ENCODE assay signal across 8 mouse cellular contexts in the genomic region with DNA sequence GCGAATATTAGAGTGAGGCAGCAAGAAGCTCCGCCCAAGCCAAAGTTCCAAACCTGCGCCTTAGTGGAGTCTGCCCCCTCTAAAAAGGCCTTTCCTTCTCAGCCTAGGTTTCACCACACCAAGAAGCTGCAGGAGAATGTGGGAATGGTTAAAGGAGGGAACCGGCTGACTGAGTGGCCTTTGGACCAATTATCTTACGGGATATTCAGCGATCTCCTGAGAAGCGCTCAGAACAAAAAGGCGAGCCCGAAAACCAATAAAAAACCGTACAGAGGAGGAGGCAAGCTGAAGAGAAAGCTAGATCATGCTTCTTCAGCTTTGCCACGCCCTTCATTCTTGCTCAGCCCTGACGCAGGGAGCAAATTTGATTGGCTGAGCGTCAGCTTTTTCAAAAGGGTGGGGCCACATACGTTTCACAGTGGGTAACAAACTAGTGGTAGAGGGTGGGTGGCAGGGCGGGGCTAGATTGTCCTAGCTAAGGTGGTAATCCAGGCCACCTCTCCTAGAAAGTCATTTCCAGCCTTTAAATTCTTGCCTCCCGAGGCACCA. TPM values are rescaled to one million over a fixed set of nuclear protein-coding genes. Genes with fewer than 3 reads are reported as not detected.
DNase-seq lines count a peak whose midpoint lies in the region; ATAC-seq and TF ChIP-seq lines count a peak whose summit lies in the region.

TSS of gene Cdk16 (plus strand) at position 436 of the 549 bp plus-strand sequence.

- 39% methylated on average over 16 of the region's 16 CpGs for WGBS in forebrain, embryonic 14.5 days
- WGBS in lung, embryonic 15.5 days = 17% methylated on average over 16 of the region's 16 CpGs

- peaks cover 9% of the 10 kb centered on the region for H3K36me3 ChIP-seq in ES-E14 (ENCODE audit: control insufficient read depth, insufficient read depth, low read length, poor library complexity, severe bottlenecking)
- H3K36me3 ChIP-seq in forebrain, embryonic 14.5 days (ENCODE audit: control insufficient read depth, insufficient read depth, low read length) = peaks cover 13% of the 10 kb centered on the region
- peaks cover 4% of the 10 kb centered on the region for H3K36me3 ChIP-seq in lung, embryonic 15.5 days

- H3K9me3 ChIP-seq in ES-E14 (ENCODE audit: control insufficient read depth, insufficient read depth, low read depth, low read length) = no peaks in the 10 kb centered on the region
- H3K9me3 ChIP-seq in forebrain, embryonic 14.5 days (replicated peaks; ENCODE audit: control insufficient read depth, low read length) = no peaks in the 10 kb centered on the region
- no peaks in the 10 kb centered on the region for H3K9me3 ChIP-seq in lung, embryonic 15.5 days

- in situ Hi-C loops in ES-E14 (cut with MboI; ENCODE audit: low sequenced_read_pairs in 2 of 2, unreplicated experiment in 2 of 2) = no loop called here

- ATAC-seq in forebrain, embryonic 14.5 days = peak; percentile 94
- peak; percentile 96 for ATAC-seq in lung, embryonic 15.5 days (ENCODE audit: borderline replicate concordance, extremely low read depth, low FRiP score, low TSS enrichment)

- intact Hi-C loops in heart, postnatal 14 days (cut with DNase I) = loop anchor here (2.0 kb wide), 1 partner anchor 17 kb away; no protein-coding TSS in a partner anchor

- peak within 1 kb of the TSS; percentile 63 for H3K4me2 ChIP-seq in forebrain, embryonic 14.5 days (ENCODE audit: low read length)
- H3K4me2 ChIP-seq in lung, embryonic 15.5 days = peak within 1 kb of the TSS; percentile 71

- H3K27ac ChIP-seq in ES-E14 (ENCODE audit: insufficient read depth, low read depth, low read length, poor library complexity, severe bottlenecking) = peak within 1 kb of the TSS; percentile 93
- H3K27ac ChIP-seq in forebrain, embryonic 14.5 days (ENCODE audit: low read depth, low read length) = peak within 1 kb of the TSS; percentile 96
- H3K27ac ChIP-seq in lung, embryonic 15.5 days = peak within 1 kb of the TSS; percentile 98

- DNase-seq in ES-E14 (ENCODE audit: low read depth, low spot score) = peak; percentile 63
- DNase-seq in cerebellum, adult 11 months = peak; percentile 80
- peak; percentile 97 for DNase-seq in forebrain, embryonic 14.5 days (ENCODE audit: low spot score)
- DNase-seq in heart, postnatal 14 days = peak; percentile 78 to 85
- DNase-seq in layer of hippocampus, adult 8-10 months (ENCODE audit: low spot score in 2 of 2) = peak; percentile 81 to 90
- peak; percentile 89 for DNase-seq in ovary, adult 18-20 months (ENCODE audit: low spot score)
- DNase-seq in thymus, postnatal 0 days (ENCODE audit: low spot score) = peak; percentile 91

- H3K27me3 ChIP-seq in forebrain, embryonic 14.5 days (replicated peaks; ENCODE audit: control insufficient read depth, insufficient read depth, low read length) = no peaks in the 10 kb centered on the region
- no peaks in the 10 kb centered on the region for H3K27me3 ChIP-seq in lung, embryonic 15.5 days

- H3K4me1 ChIP-seq in ES-E14 (ENCODE audit: control insufficient read depth in 2 of 2, insufficient read depth in 2 of 2, low read length in 2 of 2, poor library complexity in 1 of 2) = 0 out of 4 replicates have a peak, but pooled peaks cover 0 to 2% of the 10 kb centered on the region in 2 experiments
- 0 out of 2 replicates have a peak, but pooled peaks cover 6% of the 10 kb centered on the region for H3K4me1 ChIP-seq in forebrain, embryonic 14.5 days (ENCODE audit: control insufficient read depth, insufficient read depth, low read length)
- H3K4me1 ChIP-seq in lung, embryonic 15.5 days = peaks cover 8% of the 10 kb centered on the region; the same call in 1 of the 2 replicates

- H3K4me3 ChIP-seq in ES-E14 (ENCODE audit: insufficient read depth in 1 of 2, low read depth in 1 of 2, low read length in 2 of 2, poor library complexity in 1 of 2, severe bottlenecking in 1 of 2) = peak within 1 kb of the TSS; percentile 95 to 98
- H3K4me3 ChIP-seq in forebrain, embryonic 14.5 days (ENCODE audit: low read depth, low read length) = peak within 1 kb of the TSS; percentile 62
- peak within 1 kb of the TSS; percentile 69 for H3K4me3 ChIP-seq in lung, embryonic 15.5 days

- H3K9ac ChIP-seq in ES-E14 (ENCODE audit: insufficient read depth, low read depth, low read length, poor library complexity, severe bottlenecking) = peak within 1 kb of the TSS; percentile 99
- H3K9ac ChIP-seq in forebrain, embryonic 14.5 days (ENCODE audit: low read length) = peak within 1 kb of the TSS; percentile 80
- peak within 1 kb of the TSS; percentile 89 for H3K9ac ChIP-seq in lung, embryonic 15.5 days

TF ChIP-seq in ES-E14, 5 proteins besides CTCF, POLR2A, EP300 and RAD21:
- 0 out of 2 replicates have a peak, but pooled peaks have one; percentile 37 for TF ChIP-seq MAFK (IDR thresholded peaks at IDR 0.05; ENCODE audit: insufficient read depth, low read depth, low read length)
- no peak for TF ChIP-seq ZC3H11A (IDR thresholded peaks at IDR 0.05; ENCODE audit: borderline replicate concordance, low read depth, low read length)

RNA-seq across cellular contexts. Expression of gene Cdk16, which starts in this region (rescaled TPM):
- total RNA-seq in ES-E14 (2012; rRNA removed) = 47.5 and 53.4 TPM in 2 replicates
- 87.2 and 90.7 TPM in 2 replicates for polyA plus RNA-seq in forebrain, embryonic 14.5 days (2014; fragmentation: Nextera tagmentation; extraction: Ambion mirVana)
- total RNA-seq in heart, postnatal 14 days (2021) = 100 to 1,000 TPM; 156 to 185 TPM
- 100 to 1,000 TPM; 185 to 215 (median 189) TPM for total RNA-seq in layer of hippocampus, adult 8-10 months (2022)
- polyA plus RNA-seq in lung, embryonic 15.5 days (2015; fragmentation: Nextera tagmentation; extraction: Ambion mirVana) = 109 and 113 TPM in 2 replicates
- 36.0 and 40.2 TPM in 2 replicates for polyA plus RNA-seq in thymus, postnatal 0 days (2015; fragmentation: Nextera tagmentation; extraction: Ambion mirVana)

Comparison
In these comparisons a context has a peak if more than half of its experiments do, and no peak if none do; other contexts are left out.
1. Peak in every context shown above with its lines: DNase-seq, ATAC-seq, H3K4me3 ChIP-seq and H3K27ac ChIP-seq.